Mouse (Mus musculus) intestine, embryonic 15.5 days (tissue): ENCODE results near the gene Rdm1. TPM values are rescaled to one million over a fixed set of nuclear protein-coding genes. Genes with fewer than 3 reads are reported as not detected.
A peak's percentile ranks its signal among the peaks of the same experiment; 100 is the strongest.

ENCODE experiments used
- ATAC-seq: fragments of 200-750 bp; cut with Nextera tagmentation; 2 replicates; pipeline ENCODE4 v1.8.0; 2017; ENCODE audit warnings: moderate TSS enrichment, moderate library complexity
- H3K27ac ChIP-seq: fragments of 300-500 bp; sonication (generic); 2 replicates; pipeline ENCODE4 v1.5.1; 2015; ENCODE audit warnings: mild to moderate bottlenecking, inconsistent platforms
- H3K27me3 ChIP-seq: fragments of 300-500 bp; sonication (generic); replicated peaks from 2 replicates; pipeline ENCODE4 v1.6.1; 2015; ENCODE audit warnings: inconsistent platforms
- H3K36me3 ChIP-seq: fragments of 300-500 bp; sonication (generic); 2 replicates; pipeline ENCODE4 v1.6.1; 2015; ENCODE audit warnings: inconsistent platforms
- H3K4me1 ChIP-seq: fragments of 300-500 bp; sonication (generic); replicated peaks from 2 replicates; pipeline ENCODE4 v1.6.1; 2015; ENCODE audit warnings: inconsistent platforms
- H3K4me2 ChIP-seq: fragments of 300-500 bp; sonication (generic); replicated peaks from 2 replicates; pipeline ENCODE4 v1.6.1; 2015; ENCODE audit warnings: mild to moderate bottlenecking, inconsistent platforms
- H3K4me3 ChIP-seq: fragments of 300-500 bp; sonication (generic); replicated peaks from 2 replicates; pipeline ENCODE4 v1.5.1; 2015; ENCODE audit warnings: inconsistent platforms
- H3K9ac ChIP-seq: fragments of 300-500 bp; sonication (generic); 2 replicates; pipeline ENCODE4 v1.6.1; 2015; ENCODE audit warnings: inconsistent platforms
- H3K9me3 ChIP-seq: fragments of 300-500 bp; sonication (generic); 2 replicates; pipeline ENCODE4 v1.6.1; 2016; ENCODE audit warnings: inconsistent platforms
- WGBS: fragments of 180-500 bp; shearing (Covaris S2); methylation state at CpG from one replicate; pipeline ENCODE4 v1.1.7; 2015; 5-methylcytosine and 5-hydroxymethylcytosine counted together
- polyA plus RNA-seq: library from polyadenylated mRNA; unstranded; fragments of >200 nt; fragmentation: Nextera tagmentation; extraction: Ambion mirVana; gene quantifications from 2 replicates; pipeline ENCODE4 v1.2.1, GENCODE M21; 2015

Gene Rdm1
- polyA plus RNA-seq, 1 experiment from 2014 or later, result 34.5 TPM

DNA sequence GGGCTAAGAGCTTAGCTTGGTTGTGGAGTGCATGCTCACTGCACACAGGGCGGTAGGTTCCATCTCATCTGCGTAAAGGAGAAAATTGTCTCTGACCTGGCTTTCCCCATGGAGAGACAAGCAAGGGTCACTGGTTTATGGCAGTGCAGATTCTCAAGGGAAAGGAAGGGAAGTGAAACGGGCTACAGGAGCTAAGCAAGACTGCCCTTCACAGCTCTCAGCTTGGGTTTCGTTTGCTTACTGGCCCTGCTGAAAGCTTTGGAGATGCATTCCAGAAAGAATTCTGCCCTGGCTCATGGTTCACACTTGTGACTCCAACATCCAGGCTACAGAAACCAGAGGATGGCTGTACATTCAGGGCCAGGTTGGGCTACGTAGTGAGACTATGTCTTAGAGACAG is 51.8 kb downstream of the Rdm1 start:
- Histone ChIP-seq H3K36me3 (no peaks in the 10 kb centered on the region), H3K27ac (no peak overlapping the region), H3K4me3 (no peak overlapping the region), H3K4me2 (no peak overlapping the region), H3K9me3 (no peaks in the 10 kb centered on the region), H3K9ac (no peak overlapping the region), H3K27me3 (no peaks in the 10 kb centered on the region), H3K4me1 (peaks cover 6% of the 10 kb centered on the region; the same call in 1 of the 2 replicates)
- WGBS, result 66% methylated on average over 5 of the region's 5 CpGs
- no peak for ATAC-seq

DNA sequence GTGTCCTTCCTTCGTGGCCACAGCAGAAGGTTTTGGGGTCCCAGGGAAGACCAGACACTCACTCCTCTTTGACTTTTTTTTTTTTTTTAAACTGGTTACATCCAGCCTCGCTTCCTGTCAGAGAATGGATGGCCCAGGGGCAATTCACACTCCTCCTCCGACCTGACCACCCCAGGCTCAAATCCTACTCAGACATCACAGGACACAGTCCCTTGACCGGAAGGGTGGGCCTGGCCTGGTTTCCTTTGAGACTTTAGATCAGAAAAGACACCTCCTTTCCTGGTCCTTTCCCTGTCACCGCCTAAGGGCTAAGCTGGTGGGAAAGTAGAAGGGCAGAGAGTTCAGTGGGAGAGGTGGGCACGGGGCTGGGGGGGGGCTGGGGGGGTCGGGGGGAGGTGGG is 52.9 kb downstream of the Rdm1 start:
- peaks cover 6% of the 10 kb centered on the region; the same call in 1 of the 2 replicates for H3K4me1 ChIP-seq
- no peak overlapping the region for H3K4me3 ChIP-seq
- H3K27ac ChIP-seq, result no peak overlapping the region
- no peaks in the 10 kb centered on the region for H3K27me3 ChIP-seq
- no peak overlapping the region for H3K4me2 ChIP-seq
- no peaks in the 10 kb centered on the region for H3K9me3 ChIP-seq
- H3K9ac ChIP-seq, result no peak overlapping the region
- no peaks in the 10 kb centered on the region for H3K36me3 ChIP-seq
- no peak for ATAC-seq
- 50% methylated on average over 5 of the region's 7 CpGs for WGBS

DNA sequence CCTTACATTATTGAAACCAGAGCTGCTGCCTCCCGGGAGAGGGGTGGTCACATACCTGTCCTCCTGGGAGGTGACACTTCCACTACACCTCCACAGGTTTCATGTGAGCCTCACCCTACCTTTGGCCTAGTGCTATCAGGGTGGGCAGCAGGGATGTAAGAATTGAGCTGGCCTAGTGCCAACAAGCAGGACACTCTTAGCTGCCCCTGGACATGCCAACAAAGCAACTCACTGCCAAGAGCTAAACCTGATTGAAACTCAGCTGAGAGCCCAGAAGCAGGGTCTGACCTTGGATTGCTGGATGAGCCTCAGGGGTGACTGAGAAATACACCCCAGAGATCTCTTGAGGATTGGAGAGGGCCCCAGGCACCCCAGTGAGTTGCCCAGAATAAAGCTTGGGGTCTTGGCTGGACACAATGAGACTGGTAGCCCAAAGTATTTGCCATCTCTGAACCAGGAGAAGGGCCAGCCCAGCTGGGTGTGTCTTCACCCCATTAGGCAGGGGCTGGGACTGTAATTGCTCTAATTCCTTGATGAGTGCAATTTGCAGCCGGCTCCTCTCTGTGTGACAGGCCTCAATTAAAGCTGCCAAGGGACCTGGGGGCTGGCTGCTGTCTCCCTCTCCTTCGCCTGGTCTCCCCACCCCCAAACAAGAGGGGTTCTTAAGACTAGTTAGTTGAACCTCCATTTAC is 53.8 kb downstream of the Rdm1 start:
- H3K4me2 ChIP-seq, result no peak overlapping the region
- no peak overlapping the region for H3K4me3 ChIP-seq
- WGBS, result 48% methylated on average over 3 of the region's 3 CpGs
- H3K9me3 ChIP-seq, result no peaks in the 10 kb centered on the region
- H3K27ac ChIP-seq, result peak overlapping the region; percentile 7; the same call in 1 of the 2 replicates
- H3K27me3 ChIP-seq, result no peaks in the 10 kb centered on the region
- no peak overlapping the region for H3K9ac ChIP-seq
- H3K4me1 ChIP-seq, result peaks cover 6% of the 10 kb centered on the region; the same call in 1 of the 2 replicates
- no peaks in the 10 kb centered on the region for H3K36me3 ChIP-seq
- no peak for ATAC-seq

DNA sequence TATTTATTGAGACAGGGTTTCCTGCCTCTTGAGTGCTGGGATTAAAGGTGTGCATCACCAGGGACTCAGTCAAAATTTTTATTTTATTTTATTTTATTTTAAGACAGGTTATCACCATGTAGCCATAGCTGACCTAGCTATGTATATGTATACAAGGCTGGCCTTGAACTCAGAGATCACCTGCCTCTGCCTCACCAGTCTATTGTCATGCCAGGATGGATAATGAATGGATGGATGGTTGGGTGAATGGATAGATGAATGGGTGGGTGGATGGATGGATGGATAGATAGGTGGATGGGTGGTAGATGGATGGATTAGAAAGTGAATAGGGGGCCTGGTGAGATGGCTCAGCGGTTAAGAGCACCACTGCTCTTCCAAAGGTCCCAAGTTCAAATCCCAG is 55.0 kb downstream of the Rdm1 start:
- H3K27ac ChIP-seq, result no peak overlapping the region
- ATAC-seq, result no peak
- H3K9me3 ChIP-seq, result no peaks in the 10 kb centered on the region

DNA sequence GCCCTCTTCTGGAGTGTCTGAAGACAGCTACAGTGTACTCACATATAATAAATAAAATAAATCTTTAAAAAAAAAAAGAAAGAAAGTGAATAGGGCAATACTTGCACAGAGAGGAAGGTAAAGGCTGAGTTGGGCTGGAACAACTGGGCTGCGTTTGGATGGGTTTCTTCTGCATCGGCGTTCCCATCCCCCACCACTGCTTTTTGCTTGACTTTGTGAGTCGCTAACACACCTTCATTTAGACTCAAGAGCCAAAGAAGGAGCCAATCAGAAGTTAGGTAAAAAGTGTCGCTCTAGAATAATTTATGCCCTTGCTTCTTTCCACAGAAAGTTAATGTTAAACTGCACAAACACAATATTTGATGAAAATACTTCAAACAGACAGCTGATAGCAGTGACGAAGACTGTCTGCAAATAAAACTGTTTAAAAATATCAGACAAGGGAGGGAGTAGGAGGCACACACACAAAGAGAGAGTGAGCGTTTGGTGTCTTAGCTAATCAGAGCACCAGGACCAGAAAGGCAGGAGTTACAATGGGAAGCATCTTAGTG is 55.5 kb downstream of the Rdm1 start:
- Histone ChIP-seq H3K27ac (no peak overlapping the region), H3K36me3 (no peaks in the 10 kb centered on the region), H3K4me3 (no peak overlapping the region), H3K27me3 (no peaks in the 10 kb centered on the region), H3K9me3 (no peaks in the 10 kb centered on the region), H3K4me2 (no peak overlapping the region), H3K9ac (no peak overlapping the region), H3K4me1 (peaks cover 10% of the 10 kb centered on the region)
- no peak for ATAC-seq
- 57% methylated on average over 7 of the region's 7 CpGs for WGBS

More for the DNA sequence above, 55.0 kb downstream of the Rdm1 start:
- WGBS, result 84% methylated on average over 1 of the region's 1 CpGs
- H3K4me2 ChIP-seq, result no peak overlapping the region
- H3K4me1 ChIP-seq, result peaks cover 9% of the 10 kb centered on the region; the same call in 1 of the 2 replicates
- no peak overlapping the region for H3K9ac ChIP-seq
- no peak overlapping the region for H3K4me3 ChIP-seq
- H3K36me3 ChIP-seq, result no peaks in the 10 kb centered on the region
- no peaks in the 10 kb centered on the region for H3K27me3 ChIP-seq

Other genes with a start within 250 kb of the Rdm1 start
- 60.1 and 63.3 TPM in 2 replicates for gene Aarsd1, start 209.6 kb upstream of the Rdm1 start, polyA plus RNA-seq
- 7.3 and 10.6 TPM in 2 replicates for gene Gm27029, start 202.4 kb upstream of the Rdm1 start, polyA plus RNA-seq
- 16.9 and 17.3 TPM in 2 replicates for gene Rundc1, start 202.1 kb upstream of the Rdm1 start, polyA plus RNA-seq
- gene Ptges3l, start 201.9 kb upstream of the Rdm1 start, polyA plus RNA-seq, result 11.7 TPM in 2 replicates
- 322 and 353 TPM in 2 replicates for gene Rpl27, start 184.9 kb upstream of the Rdm1 start, polyA plus RNA-seq
- 23.9 and 24.5 TPM in 2 replicates for gene Ifi35, start 178.8 kb upstream of the Rdm1 start, polyA plus RNA-seq
- 23.7 and 24.5 TPM in 2 replicates for gene Rnd2, start 162.2 kb upstream of the Rdm1 start, polyA plus RNA-seq
- 69.7 and 70.0 TPM in 2 replicates for gene Vat1, start 161.0 kb upstream of the Rdm1 start, polyA plus RNA-seq
- 8.4 and 10.2 TPM in 2 replicates for gene Brca1, start 75.2 kb upstream of the Rdm1 start, polyA plus RNA-seq
- gene Nbr1, start 75.0 kb upstream of the Rdm1 start, polyA plus RNA-seq, result 57.0 and 61.2 TPM in 2 replicates
- gene Tmem106a, start 45.0 kb upstream of the Rdm1 start, polyA plus RNA-seq, result 21.6 and 22.0 TPM in 2 replicates
- not detected in 2 replicates for gene Gm11634, start 27.9 kb upstream of the Rdm1 start, polyA plus RNA-seq
- gene Arl4d, start 38.3 kb downstream of the Rdm1 start, polyA plus RNA-seq, result 7.6 and 7.8 TPM in 2 replicates
- gene Dhx8, start 105.7 kb downstream of the Rdm1 start, polyA plus RNA-seq, result 22.5 and 26.9 TPM in 2 replicates
- 4.1 and 5.4 TPM in 2 replicates for gene Etv4, start 158.2 kb downstream of the Rdm1 start, polyA plus RNA-seq